Mouse (Mus musculus) spleen, adult 2 months (tissue): ENCODE results near the gene Supt3. TPM values are rescaled to one million over a fixed set of nuclear protein-coding genes. Genes with fewer than 3 reads are reported as not detected.

Source experiments
- DNase-seq, 2 experiments: peaks; one replicate each; pipeline versions ENCODE4 v3.0.0 to v3.0.0-alpha.2; 2012 to 2021; ENCODE audit warnings: low spot score in 2 of 2, low read depth in 1 of 2
- H3K27ac ChIP-seq: fragments of 200-500 bp; 2 replicates; pipeline ENCODE4 v1.5.1; 2012; ENCODE audit warnings: low read length, inconsistent platforms; ENCODE audit not compliant: insufficient read depth
- H3K27me3 ChIP-seq: fragments of 200-500 bp; 2 replicates; pipeline ENCODE4 v1.6.1; 2012; ENCODE audit warnings: mild to moderate bottlenecking, moderate library complexity, low read length, inconsistent platforms; ENCODE audit not compliant: control insufficient read depth, insufficient read depth
- H3K36me3 ChIP-seq: fragments of 200-500 bp; 2 replicates; pipeline ENCODE4 v1.6.1; 2012; ENCODE audit warnings: mild to moderate bottlenecking, low read length, inconsistent platforms; ENCODE audit not compliant: control insufficient read depth, insufficient read depth
- H3K4me1 ChIP-seq: fragments of 200-500 bp; 2 replicates; pipeline ENCODE4 v1.6.1; 2011; ENCODE audit warnings: inconsistent platforms; ENCODE audit not compliant: control insufficient read depth, insufficient read depth, insufficient read length
- H3K4me3 ChIP-seq: fragments of 200-500 bp; 2 replicates; pipeline ENCODE4 v1.5.1; 2011; ENCODE audit warnings: mild to moderate bottlenecking, inconsistent platforms; ENCODE audit not compliant: insufficient read depth, insufficient read length; ENCODE audit errors: extremely low read depth
- CTCF ChIP-seq: fragments of 200-500 bp; IDR thresholded peaks from 2 replicates; pipeline ENCODE4 v1.5.1; 2011; ENCODE audit warnings: mild to moderate bottlenecking, inconsistent platforms; ENCODE audit not compliant: insufficient read depth, insufficient read length, insufficient replicate concordance; ENCODE audit errors: extremely low read depth
- POLR2A ChIP-seq: fragments of 200-500 bp; IDR thresholded peaks from 2 replicates; pipeline ENCODE4 v1.6.1; 2011; ENCODE audit warnings: low read depth, low read length, inconsistent platforms
- WGBS: fragments of 180-500 bp; shearing (Covaris S2); methylation state at CpG from one replicate; pipeline ENCODE4 v1.1.7; 2018; 5-methylcytosine and 5-hydroxymethylcytosine counted together
- polyA plus RNA-seq: library from polyadenylated mRNA; depleted of rRNA; stranded (reverse); fragments of >200 nt; gene quantifications from 2 replicates; pipeline ENCODE4 v1.2.3, GENCODE M21; 2012; rRNA removed

Supt3 gene
- 2.6 and 3.2 TPM in 2 replicates for polyA plus RNA-seq

GRCm38 (mm10) chr17:44776738-44777270, at the start of gene Supt3:
Gene Supt3, plus strand, starts transcription at chr17:44777152.
- no peak for TF ChIP-seq POLR2A
- TF ChIP-seq CTCF = no peak
- 1% methylated on average over 32 of the region's 40 CpGs for WGBS
- DNase-seq = peak; percentile 89 to 94

GRCm38 (mm10) chr17:44727675-44728074, 49.3 kb upstream of the Supt3 start:
- no peaks in the 10 kb centered on the region; the same call in 1 of the 2 replicates for H3K27me3 ChIP-seq
- DNase-seq = no peak
- H3K4me1 ChIP-seq = no peaks in the 10 kb centered on the region
- TF ChIP-seq CTCF (no peak), POLR2A (no peak)
- no peaks in the 10 kb centered on the region for H3K36me3 ChIP-seq
- no peak overlapping the region for H3K27ac ChIP-seq
- no peak overlapping the region for H3K4me3 ChIP-seq

More at GRCm38 (mm10) chr17:44776738-44777270, at the start of gene Supt3:
- Histone ChIP-seq H3K4me3 (peak within 1 kb of the TSS; percentile 89), H3K27me3 (no peaks in the 10 kb centered on the region), H3K4me1 (no peaks in the 10 kb centered on the region), H3K36me3 (no peaks in the 10 kb centered on the region), H3K27ac (peak within 1 kb of the TSS; percentile 76)

GRCm38 (mm10) chr17:44728464-44728863, 48.5 kb upstream of the Supt3 start:
- H3K27me3 ChIP-seq = no peaks in the 10 kb centered on the region; the same call in none of the 2 replicates
- H3K36me3 ChIP-seq = no peaks in the 10 kb centered on the region
- no peak overlapping the region; the same call in 1 of the 2 replicates for H3K27ac ChIP-seq
- TF ChIP-seq CTCF = no peak
- TF ChIP-seq POLR2A = no peak
- WGBS = 32% methylated on average over 2 of the region's 2 CpGs
- no peaks in the 10 kb centered on the region for H3K4me1 ChIP-seq
- DNase-seq = no peak
- H3K4me3 ChIP-seq = no peak overlapping the region

- Histone ChIP-seq H3K27me3 (peaks cover 25% of the 10 kb centered on the region), H3K27ac (no peak overlapping the region), H3K4me1 (peaks cover 15% of the 10 kb centered on the region), H3K4me3 (peak overlapping the region; percentile 85; the same call in 1 of the 2 replicates), H3K36me3 (no peaks in the 10 kb centered on the region)
- TF ChIP-seq POLR2A = no peak
- TF ChIP-seq CTCF = no peak
- DNase-seq = no peak
- 13% methylated on average over 23 of the region's 23 CpGs for WGBS
These were observed 43.2 kb upstream of the Supt3 start for GRCm38 (mm10) chr17:44733544-44734310.

GRCm38 (mm10) chr17:44734501-44735222, 42.3 kb upstream of the Supt3 start:
- Histone ChIP-seq H3K4me1 (peaks cover 15% of the 10 kb centered on the region), H3K4me3 (peak overlapping the region; percentile 85), H3K27ac (peak overlapping the region; percentile 45; the same call in 1 of the 2 replicates), H3K27me3 (peaks cover 25% of the 10 kb centered on the region), H3K36me3 (no peaks in the 10 kb centered on the region)
- DNase-seq = peak in 1 of 2 experiments; percentile 15
- no peak for TF ChIP-seq POLR2A
- TF ChIP-seq CTCF = no peak
- 1% methylated on average over 47 of the region's 48 CpGs for WGBS

GRCm38 (mm10) chr17:44735223-44735990, 41.5 kb upstream of the Supt3 start:
- H3K4me3 ChIP-seq = peak overlapping the region; percentile 85
- H3K4me1 ChIP-seq = peaks cover 15% of the 10 kb centered on the region
- 1% methylated on average over 63 of the region's 64 CpGs for WGBS
- peaks cover 25% of the 10 kb centered on the region for H3K27me3 ChIP-seq
- peak; percentile 8 to 21 for DNase-seq
- no peak for TF ChIP-seq CTCF
- TF ChIP-seq POLR2A = no peak
- no peaks in the 10 kb centered on the region for H3K36me3 ChIP-seq
- peak overlapping the region; percentile 76 for H3K27ac ChIP-seq
